Mouse (Mus musculus) ovary, adult 10 weeks (tissue): ENCODE results near the gene Ahsa1. TPM values are rescaled to one million over a fixed set of nuclear protein-coding genes. Genes with fewer than 3 reads are reported as not detected.

Source experiments
- polyA plus RNA-seq: library from polyadenylated mRNA; stranded (reverse); fragments of 350-450 nt; fragmentation: Illumina TruSeq; extraction: RNeasy Lipid Tissue Mini Kit (QIAGEN cat#74804); gene quantifications from one replicate; pipeline ENCODE4 v1.2.3, GENCODE M21; 2014

Gene Ahsa1
- polyA plus RNA-seq, result 185 TPM

GRCm38 (mm10) chr12:87266108-87266826 lies at the start of gene Ahsa1, which contains the start of gene Vipas39:
Gene Ahsa1 (plus strand): TSS chr12:87266479.
Gene Vipas39 (minus strand): TSS chr12:87266256.

DNA sequence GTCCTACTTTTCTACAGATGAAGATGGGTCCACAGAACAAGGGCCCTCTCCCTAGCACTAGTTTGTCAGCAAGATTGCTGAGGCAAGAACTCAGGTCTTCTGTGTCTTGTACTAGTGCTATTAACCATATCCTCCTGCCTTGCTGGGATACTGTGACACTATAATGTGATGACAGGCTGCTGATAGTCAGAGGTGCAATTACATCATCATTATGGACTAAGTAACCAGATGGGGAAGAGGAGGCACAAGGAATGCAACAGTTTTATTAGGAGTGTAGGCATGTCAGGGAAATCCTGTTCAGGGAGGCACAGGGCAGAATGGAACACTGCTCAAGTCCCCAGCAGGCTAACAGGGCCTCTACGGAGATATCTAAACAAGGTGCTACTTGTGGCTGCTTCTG lies 27.6 kb upstream of the Ahsa1 start, which contains the start of gene Noxred1:
Gene Noxred1, minus strand, starts transcription at position 101 of the 400 bp plus-strand sequence.

DNA sequence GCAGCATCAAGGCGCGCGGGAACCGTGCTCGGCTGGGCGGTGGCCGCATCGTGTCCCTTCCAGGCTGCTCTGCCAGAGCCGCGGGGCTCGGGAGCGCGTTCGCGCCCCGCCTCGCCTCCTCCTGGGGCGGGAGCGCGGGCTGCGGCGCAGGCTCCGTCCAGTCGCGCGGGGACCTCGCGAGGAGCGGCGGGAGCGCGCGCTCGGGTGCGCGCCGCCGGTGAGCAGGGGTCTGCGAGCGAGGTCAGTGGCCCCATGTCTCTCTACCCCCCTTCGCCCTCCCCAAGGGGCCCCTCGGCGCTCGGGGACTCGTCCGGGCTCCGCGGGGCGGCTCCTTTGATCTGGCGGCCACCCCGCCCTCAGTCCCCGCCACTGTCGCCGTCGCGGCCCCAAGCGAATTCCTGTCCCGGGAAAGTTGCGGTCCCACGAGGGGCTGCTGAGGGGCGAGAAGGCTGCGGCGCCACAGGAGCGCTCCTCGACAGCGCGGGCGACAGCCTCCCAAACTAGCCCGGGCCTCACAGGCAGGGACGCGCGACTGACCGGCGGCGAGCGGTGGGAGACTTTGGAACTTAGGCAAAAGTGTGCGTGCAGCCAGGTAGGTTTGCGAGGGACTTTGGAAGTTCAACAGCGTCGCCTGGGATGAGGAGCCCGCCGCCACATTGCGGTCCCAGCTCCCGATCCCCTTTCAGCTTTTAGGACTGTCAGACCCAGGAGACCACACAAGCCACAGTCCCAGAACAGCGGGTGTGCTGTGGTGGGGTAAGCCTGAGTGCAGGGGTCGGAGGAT lies 33.6 kb downstream of the Ahsa1 start, which contains the start of gene Ism2:
Gene Ism2, minus strand, starts transcription at position 49 of the 784 bp plus-strand sequence.

Other genes with a start within 250 kb of the Ahsa1 start
- not detected for gene Tmem63c, start 245.1 kb upstream of the Ahsa1 start, polyA plus RNA-seq
- gene Ngb, start 163.9 kb upstream of the Ahsa1 start, polyA plus RNA-seq, result not detected
- gene Gstz1, start 119.3 kb upstream of the Ahsa1 start, polyA plus RNA-seq, result 43.6 TPM
- gene Pomt2, start 118.5 kb upstream of the Ahsa1 start, polyA plus RNA-seq, result 14.3 TPM
- 1.3 TPM for gene Samd15, start 66.8 kb upstream of the Ahsa1 start, polyA plus RNA-seq
- gene Tmed8, start 66.0 kb upstream of the Ahsa1 start, polyA plus RNA-seq, result 27.0 TPM
- 0.57 TPM for gene Noxred1, start 27.7 kb upstream of the Ahsa1 start, polyA plus RNA-seq
- 19.7 TPM for gene Vipas39, start 223 bp upstream of the Ahsa1 start, polyA plus RNA-seq
- not detected for gene Ism2, start 33.2 kb downstream of the Ahsa1 start, polyA plus RNA-seq
- 164 TPM for gene Sptlc2, start 121.9 kb downstream of the Ahsa1 start, polyA plus RNA-seq
- 120 TPM for gene Slirp, start 177.4 kb downstream of the Ahsa1 start, polyA plus RNA-seq
- 22.0 TPM for gene Alkbh1, start 177.5 kb downstream of the Ahsa1 start, polyA plus RNA-seq
- gene Snw1, start 205.8 kb downstream of the Ahsa1 start, polyA plus RNA-seq, result 128 TPM
- gene Gm5788, start 228.2 kb downstream of the Ahsa1 start, polyA plus RNA-seq, result not detected
- gene Gm8300, start 247.8 kb downstream of the Ahsa1 start, polyA plus RNA-seq, result not detected